ENCODE assay signal across 9 mouse cellular contexts in the genomic region with DNA sequence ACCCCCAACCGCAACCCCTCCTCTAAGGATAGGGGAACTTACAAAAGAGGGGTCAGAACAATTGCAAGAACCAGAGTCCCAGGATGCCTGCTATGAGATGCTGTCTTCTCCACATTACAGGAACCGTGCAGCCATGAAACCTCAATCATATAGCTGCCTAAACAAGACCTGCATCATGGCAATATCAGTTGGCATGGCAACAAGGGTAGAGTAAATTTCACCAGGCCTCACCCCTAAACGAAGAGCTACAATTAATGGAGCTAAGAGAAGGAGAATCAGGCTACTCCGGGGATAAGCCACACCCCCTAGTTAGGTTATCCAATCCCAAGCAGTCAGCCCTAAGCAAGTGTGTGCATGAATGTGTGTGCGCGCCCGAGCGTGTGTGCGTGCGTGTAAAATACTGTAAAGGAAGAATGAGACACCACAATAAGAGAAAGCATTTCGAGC.
A peak's percentile ranks its signal among the peaks of the same experiment; 100 is the strongest.
DNase-seq lines count a peak whose midpoint lies in the region; ATAC-seq and TF ChIP-seq lines count a peak whose summit lies in the region.
"Had no signal": no experiment of that assay in that cellular context is flagged by ENCODE, and none has a peak within 500 bp of the region (broad histone marks: within the 10 kb centered on the region; RNA-seq: fewer than 3 reads in every experiment).

No protein-coding gene starts in this region.

- WGBS in heart, embryonic 10.5 days = 19% methylated on average over 11 of the region's 11 CpGs
- WGBS in limb, embryonic 14.5 days = 24% methylated on average over 11 of the region's 11 CpGs
- WGBS in neural tube, embryonic 14.5 days = 17% methylated on average over 11 of the region's 11 CpGs

- H3K27ac ChIP-seq in heart, embryonic 10.5 days = no peak overlapping the region
- H3K27ac ChIP-seq in limb, embryonic 14.5 days (replicated peaks; ENCODE audit: low read depth, low read length) = no peak overlapping the region
- no peak overlapping the region for H3K27ac ChIP-seq in neural tube, embryonic 14.5 days (ENCODE audit: low read depth, low read length)

- peak overlapping the region; percentile 20; the same call in 1 of the 2 replicates for H3K4me2 ChIP-seq in limb, embryonic 14.5 days (replicated peaks; ENCODE audit: low read depth, low read length, severe bottlenecking)
- peak overlapping the region; percentile 31 for H3K4me2 ChIP-seq in neural tube, embryonic 14.5 days (ENCODE audit: low read depth, low read length)

- intact Hi-C loops in heart, postnatal 36 days (cut with DNase I) = no loop called here

- no peak for TF ChIP-seq CTCF in E14TG2a.4 (conservative IDR thresholded peaks at IDR 0.05; ENCODE audit: low read length)

- H3K9me3 ChIP-seq in heart, embryonic 10.5 days = no peaks in the 10 kb centered on the region
- peaks cover 5% of the 10 kb centered on the region; the same call in 1 of the 2 replicates for H3K9me3 ChIP-seq in E14TG2a.4 (ENCODE audit: low read length)
- H3K9me3 ChIP-seq in erythroblast, embryonic 14.5 days (ENCODE audit: control insufficient read depth, low read length) = no peaks in the 10 kb centered on the region
- no peaks in the 10 kb centered on the region for H3K9me3 ChIP-seq in limb, embryonic 14.5 days (ENCODE audit: control insufficient read depth, low read length)
- H3K9me3 ChIP-seq in neural tube, embryonic 14.5 days (ENCODE audit: control insufficient read depth, low read length) = no peaks in the 10 kb centered on the region

- H3K27me3 ChIP-seq in heart, embryonic 10.5 days (ENCODE audit: insufficient read depth, poor library complexity, severe bottlenecking) = 0 out of 2 replicates have a peak, but pooled peaks cover 1% of the 10 kb centered on the region
- H3K27me3 ChIP-seq in E14TG2a.4 (ENCODE audit: insufficient read depth, low read length) = peaks cover 19% of the 10 kb centered on the region
- 0 out of 2 replicates have a peak, but pooled peaks cover 2% of the 10 kb centered on the region for H3K27me3 ChIP-seq in erythroblast, embryonic 14.5 days (ENCODE audit: control insufficient read depth)
- H3K27me3 ChIP-seq in limb, embryonic 14.5 days (ENCODE audit: control insufficient read depth, insufficient read depth, low read length) = no peaks in the 10 kb centered on the region
- H3K27me3 ChIP-seq in neural tube, embryonic 14.5 days (ENCODE audit: control insufficient read depth, insufficient read depth, low read length) = no peaks in the 10 kb centered on the region

- no peaks in the 10 kb centered on the region for H3K36me3 ChIP-seq in heart, embryonic 10.5 days
- no peaks in the 10 kb centered on the region for H3K36me3 ChIP-seq in E14TG2a.4 (ENCODE audit: insufficient read depth, low read length)
- H3K36me3 ChIP-seq in erythroblast, embryonic 14.5 days (ENCODE audit: control insufficient read depth) = no peaks in the 10 kb centered on the region
- no peaks in the 10 kb centered on the region for H3K36me3 ChIP-seq in limb, embryonic 14.5 days (ENCODE audit: control insufficient read depth, insufficient read depth, low read length)
- no peaks in the 10 kb centered on the region for H3K36me3 ChIP-seq in neural tube, embryonic 14.5 days (ENCODE audit: control insufficient read depth, insufficient read depth, low read length)

- H3K4me3 ChIP-seq in heart, embryonic 10.5 days = peak overlapping the region; percentile 46
- peak overlapping the region; percentile 45 for H3K4me3 ChIP-seq in E14TG2a.4 (replicated peaks; ENCODE audit: low read length)
- peak overlapping the region; percentile 39 for H3K4me3 ChIP-seq in erythroblast, embryonic 14.5 days (replicated peaks)
- no peak overlapping the region for H3K4me3 ChIP-seq in limb, embryonic 14.5 days (replicated peaks; ENCODE audit: low read length)
- no peak overlapping the region; the same call in 1 of the 2 replicates for H3K4me3 ChIP-seq in neural tube, embryonic 14.5 days (ENCODE audit: low read depth, low read length)

- no peak for ATAC-seq in limb, embryonic 14.5 days (ENCODE audit: low FRiP score, low read depth)
- peak; percentile 89 for ATAC-seq in neural tube, embryonic 14.5 days (ENCODE audit: low read depth)
- ATAC-seq: Patski had no signal

- peaks cover 13% of the 10 kb centered on the region for H3K4me1 ChIP-seq in heart, embryonic 10.5 days
- peaks cover 76% of the 10 kb centered on the region for H3K4me1 ChIP-seq in E14TG2a.4 (replicated peaks; ENCODE audit: low read depth, low read length)
- H3K4me1 ChIP-seq in erythroblast, embryonic 14.5 days (ENCODE audit: control insufficient read depth) = peaks cover 33% of the 10 kb centered on the region
- H3K4me1 ChIP-seq in limb, embryonic 14.5 days (ENCODE audit: control insufficient read depth, insufficient read depth, low read length) = peaks cover 33% of the 10 kb centered on the region
- H3K4me1 ChIP-seq in neural tube, embryonic 14.5 days (ENCODE audit: control insufficient read depth, insufficient read depth, low read length) = no peaks in the 10 kb centered on the region

- no peak overlapping the region for H3K9ac ChIP-seq in limb, embryonic 14.5 days (ENCODE audit: low read depth, low read length, severe bottlenecking)
- no peak overlapping the region for H3K9ac ChIP-seq in neural tube, embryonic 14.5 days (replicated peaks; ENCODE audit: low read depth, low read length)

- DNase-seq in heart, embryonic 10.5 days (ENCODE audit: low spot score) = no peak
- no peak for DNase-seq in heart, postnatal 36 days
- peak; percentile 44 for DNase-seq in limb, embryonic 14.5 days (ENCODE audit: low spot score)
- no peak for DNase-seq in cerebellum, postnatal 4 days (ENCODE audit: low spot score in 2 of 2)
- DNase-seq in adrenal gland, adult 8-10 months = no peak

- no peak for TF ChIP-seq POLR2A in limb, embryonic 14.5 days (IDR thresholded peaks at IDR 0.05; ENCODE audit: borderline replicate concordance, extremely low read depth, insufficient read depth, insufficient read length)

Comparison
In these comparisons a context has a peak if more than half of its experiments do, and no peak if none do; other contexts are left out.
1. H3K4me3 ChIP-seq: peak in heart, embryonic 10.5 days (single experiment), E14TG2a.4 (single experiment) and erythroblast, embryonic 14.5 days (single experiment); none in limb, embryonic 14.5 days (single experiment) and neural tube, embryonic 14.5 days (single experiment).